Mouse (Mus musculus): ENCODE data around the gene Pan2. TPM values are rescaled to one million over a fixed set of nuclear protein-coding genes. Genes with fewer than 3 reads are reported as not detected.

Pan2 gene
- polyA plus RNA-seq, 1 experiment from 2014 or later, result 25.9 TPM

- Histone ChIP-seq H3K4me3 (ENCODE audit: low read depth, low read length) (no peak overlapping the region), H3K36me3 (ENCODE audit: control insufficient read depth, insufficient read depth, low read length) (no peaks in the 10 kb centered on the region), H3K27me3 (ENCODE audit: control insufficient read depth, insufficient read depth, low read length) (no peaks in the 10 kb centered on the region), H3K4me2 (peak overlapping the region; percentile 27; the same call in 1 of the 2 replicates), H3K9ac (ENCODE audit: low read depth, low read length) (0 out of 2 replicates have a peak overlapping the region, but pooled peaks have one; percentile 22), H3K27ac (ENCODE audit: low read depth, low read length) (peak overlapping the region; percentile 75), H3K9me3 (replicated peaks; ENCODE audit: control insufficient read depth, low read length) (no peaks in the 10 kb centered on the region), H3K4me1 (ENCODE audit: control insufficient read depth, insufficient read depth, low read length) (peaks cover 17% of the 10 kb centered on the region)
- peak; percentile 62; the same call in 1 of the 2 replicates for ATAC-seq (replicated peaks; ENCODE audit: insufficient number of reproducible peaks, low FRiP score, low TSS enrichment)
- 58% methylated on average over 11 of the region's 11 CpGs for WGBS (ENCODE audit: insufficient replicate concordance)
Observed at GRCm38 (mm10) chr10:128297622-128298021, 5.5 kb upstream of the Pan2 start.

- H3K9me3 ChIP-seq (replicated peaks; ENCODE audit: control insufficient read depth, low read length), result no peaks in the 10 kb centered on the region
- H3K9ac ChIP-seq (ENCODE audit: low read depth, low read length), result no peak overlapping the region
- no peak for ATAC-seq (replicated peaks; ENCODE audit: insufficient number of reproducible peaks, low FRiP score, low TSS enrichment)
- H3K27me3 ChIP-seq (ENCODE audit: control insufficient read depth, insufficient read depth, low read length), result no peaks in the 10 kb centered on the region
- peak overlapping the region; percentile 75; the same call in 1 of the 2 replicates for H3K27ac ChIP-seq (ENCODE audit: low read depth, low read length)
- no peak overlapping the region for H3K4me3 ChIP-seq (ENCODE audit: low read depth, low read length)
- H3K4me1 ChIP-seq (ENCODE audit: control insufficient read depth, insufficient read depth, low read length), result peaks cover 17% of the 10 kb centered on the region
- no peak overlapping the region for H3K4me2 ChIP-seq
- H3K36me3 ChIP-seq (ENCODE audit: control insufficient read depth, insufficient read depth, low read length), result no peaks in the 10 kb centered on the region
- 63% methylated on average over 6 of the region's 6 CpGs for WGBS (ENCODE audit: insufficient replicate concordance)
Observed at GRCm38 (mm10) chr10:128298243-128298642, 4.9 kb upstream of the Pan2 start.

GRCm38 (mm10) chr10:128298702-128299171 is 4.4 kb upstream of the Pan2 start, which contains the start of gene Il23a:
Gene Il23a, minus strand, starts transcription at chr10:128298752.
- Histone ChIP-seq H3K4me1 (ENCODE audit: control insufficient read depth, insufficient read depth, low read length) (peaks cover 17% of the 10 kb centered on the region), H3K4me2 (peak within 1 kb of the TSS; percentile 27; the same call in 1 of the 2 replicates), H3K36me3 (ENCODE audit: control insufficient read depth, insufficient read depth, low read length) (no peaks in the 10 kb centered on the region), H3K27me3 (ENCODE audit: control insufficient read depth, insufficient read depth, low read length) (no peaks in the 10 kb centered on the region), H3K9ac (ENCODE audit: low read depth, low read length) (0 out of 2 replicates have a peak within 1 kb of the TSS, but pooled peaks have one; percentile 22), H3K9me3 (replicated peaks; ENCODE audit: control insufficient read depth, low read length) (no peaks in the 10 kb centered on the region), H3K27ac (ENCODE audit: low read depth, low read length) (peak within 1 kb of the TSS; percentile 75), H3K4me3 (ENCODE audit: low read depth, low read length) (no peak within 1 kb of the TSS)
- ATAC-seq (replicated peaks; ENCODE audit: insufficient number of reproducible peaks, low FRiP score, low TSS enrichment), result no peak
- 70% methylated on average over 11 of the region's 11 CpGs for WGBS (ENCODE audit: insufficient replicate concordance)

- Histone ChIP-seq H3K4me3 (ENCODE audit: low read depth, low read length) (peak overlapping the region; percentile 69), H3K4me2 (peak overlapping the region; percentile 80), H3K9me3 (replicated peaks; ENCODE audit: control insufficient read depth, low read length) (no peaks in the 10 kb centered on the region), H3K27me3 (ENCODE audit: control insufficient read depth, insufficient read depth, low read length) (no peaks in the 10 kb centered on the region), H3K36me3 (ENCODE audit: control insufficient read depth, insufficient read depth, low read length) (no peaks in the 10 kb centered on the region), H3K27ac (ENCODE audit: low read depth, low read length) (peak overlapping the region; percentile 91), H3K9ac (ENCODE audit: low read depth, low read length) (peak overlapping the region; percentile 94), H3K4me1 (ENCODE audit: control insufficient read depth, insufficient read depth, low read length) (peaks cover 15% of the 10 kb centered on the region)
- ATAC-seq (replicated peaks; ENCODE audit: insufficient number of reproducible peaks, low FRiP score, low TSS enrichment), result no peak
- 32% methylated on average over 3 of the region's 3 CpGs for WGBS (ENCODE audit: insufficient replicate concordance)
Observed at GRCm38 (mm10) chr10:128302357-128302756, 778 bp upstream of the Pan2 start.

- Histone ChIP-seq H3K4me1 (ENCODE audit: control insufficient read depth, insufficient read depth, low read length) (peaks cover 11% of the 10 kb centered on the region), H3K27ac (ENCODE audit: low read depth, low read length) (peak overlapping the region; percentile 91), H3K4me3 (ENCODE audit: low read depth, low read length) (peak overlapping the region; percentile 69), H3K9ac (ENCODE audit: low read depth, low read length) (peak overlapping the region; percentile 94), H3K36me3 (ENCODE audit: control insufficient read depth, insufficient read depth, low read length) (no peaks in the 10 kb centered on the region), H3K9me3 (replicated peaks; ENCODE audit: control insufficient read depth, low read length) (no peaks in the 10 kb centered on the region), H3K27me3 (ENCODE audit: control insufficient read depth, insufficient read depth, low read length) (no peaks in the 10 kb centered on the region), H3K4me2 (peak overlapping the region; percentile 80)
- under 1% methylated on average over 9 of the region's 9 CpGs for WGBS (ENCODE audit: insufficient replicate concordance)
- 0 out of 2 replicates have a peak, but pooled peaks have one; percentile 2 for ATAC-seq (replicated peaks; ENCODE audit: insufficient number of reproducible peaks, low FRiP score, low TSS enrichment)
Observed at GRCm38 (mm10) chr10:128302785-128303125, 380 bp upstream of the Pan2 start.

GRCm38 (mm10) chr10:128309654-128310053 is 6.5 kb downstream of the Pan2 start:
- WGBS (ENCODE audit: insufficient replicate concordance), result 91% methylated on average over 7 of the region's 7 CpGs
- no peak for ATAC-seq (replicated peaks; ENCODE audit: insufficient number of reproducible peaks, low FRiP score, low TSS enrichment)
- H3K36me3 ChIP-seq (ENCODE audit: control insufficient read depth, insufficient read depth, low read length), result peaks cover 23% of the 10 kb centered on the region
- H3K4me3 ChIP-seq (ENCODE audit: low read depth, low read length), result no peak overlapping the region
- peaks cover 14% of the 10 kb centered on the region for H3K4me1 ChIP-seq (ENCODE audit: control insufficient read depth, insufficient read depth, low read length)
- H3K9me3 ChIP-seq (replicated peaks; ENCODE audit: control insufficient read depth, low read length), result no peaks in the 10 kb centered on the region
- H3K4me2 ChIP-seq, result no peak overlapping the region
- peak overlapping the region; percentile 34; the same call in 1 of the 2 replicates for H3K9ac ChIP-seq (ENCODE audit: low read depth, low read length)
- peak overlapping the region; percentile 81 for H3K27ac ChIP-seq (ENCODE audit: low read depth, low read length)
- H3K27me3 ChIP-seq (ENCODE audit: control insufficient read depth, insufficient read depth, low read length), result no peaks in the 10 kb centered on the region

- Histone ChIP-seq H3K4me3 (ENCODE audit: low read depth, low read length) (no peak overlapping the region), H3K9ac (ENCODE audit: low read depth, low read length) (peak overlapping the region; percentile 34; the same call in 1 of the 2 replicates), H3K27ac (ENCODE audit: low read depth, low read length) (peak overlapping the region; percentile 81), H3K9me3 (replicated peaks; ENCODE audit: control insufficient read depth, low read length) (no peaks in the 10 kb centered on the region), H3K36me3 (ENCODE audit: control insufficient read depth, insufficient read depth, low read length) (peaks cover 24% of the 10 kb centered on the region), H3K4me2 (peak overlapping the region; percentile 48), H3K27me3 (ENCODE audit: control insufficient read depth, insufficient read depth, low read length) (no peaks in the 10 kb centered on the region), H3K4me1 (ENCODE audit: control insufficient read depth, insufficient read depth, low read length) (peaks cover 14% of the 10 kb centered on the region)
- peak; percentile 75 for ATAC-seq (replicated peaks; ENCODE audit: insufficient number of reproducible peaks, low FRiP score, low TSS enrichment)
- WGBS (ENCODE audit: insufficient replicate concordance), result 44% methylated on average over 11 of the region's 11 CpGs
Observed at GRCm38 (mm10) chr10:128310177-128310576, 7.0 kb downstream of the Pan2 start.

GRCm38 (mm10) chr10:128310902-128311301 is 7.8 kb downstream of the Pan2 start:
- Histone ChIP-seq H3K4me1 (ENCODE audit: control insufficient read depth, insufficient read depth, low read length) (peaks cover 14% of the 10 kb centered on the region), H3K9me3 (replicated peaks; ENCODE audit: control insufficient read depth, low read length) (no peaks in the 10 kb centered on the region), H3K4me2 (peak overlapping the region; percentile 48), H3K4me3 (ENCODE audit: low read depth, low read length) (no peak overlapping the region), H3K36me3 (ENCODE audit: control insufficient read depth, insufficient read depth, low read length) (peaks cover 27% of the 10 kb centered on the region), H3K27me3 (ENCODE audit: control insufficient read depth, insufficient read depth, low read length) (no peaks in the 10 kb centered on the region), H3K9ac (ENCODE audit: low read depth, low read length) (peak overlapping the region; percentile 28; the same call in 1 of the 2 replicates), H3K27ac (ENCODE audit: low read depth, low read length) (peak overlapping the region; percentile 81)
- ATAC-seq (replicated peaks; ENCODE audit: insufficient number of reproducible peaks, low FRiP score, low TSS enrichment), result no peak
- WGBS (ENCODE audit: insufficient replicate concordance), result 49% methylated on average over 4 of the region's 4 CpGs

GRCm38 (mm10) chr10:128315578-128315977 is 12.4 kb downstream of the Pan2 start:
- no peak overlapping the region for H3K4me2 ChIP-seq
- peaks cover 38% of the 10 kb centered on the region for H3K36me3 ChIP-seq (ENCODE audit: control insufficient read depth, insufficient read depth, low read length)

More at GRCm38 (mm10) chr10:128315578-128315977, 12.4 kb downstream of the Pan2 start:
- H3K27ac ChIP-seq (ENCODE audit: low read depth, low read length), result no peak overlapping the region
- H3K4me1 ChIP-seq (ENCODE audit: control insufficient read depth, insufficient read depth, low read length), result peaks cover 7% of the 10 kb centered on the region
- H3K4me3 ChIP-seq (ENCODE audit: low read depth, low read length), result no peak overlapping the region
- no peaks in the 10 kb centered on the region for H3K9me3 ChIP-seq (replicated peaks; ENCODE audit: control insufficient read depth, low read length)
- no peaks in the 10 kb centered on the region for H3K27me3 ChIP-seq (ENCODE audit: control insufficient read depth, insufficient read depth, low read length)
- ATAC-seq (replicated peaks; ENCODE audit: insufficient number of reproducible peaks, low FRiP score, low TSS enrichment), result no peak
- 89% methylated on average over 8 of the region's 8 CpGs for WGBS (ENCODE audit: insufficient replicate concordance)
- H3K9ac ChIP-seq (ENCODE audit: low read depth, low read length), result no peak overlapping the region
